Mouse (Mus musculus) right cerebral cortex, postnatal 25 days (tissue): ENCODE measurements around the gene Mrgprh.

Source experiments
- DNase-seq: peaks from one replicate; pipeline ENCODE4 v3.0.0; 2022

Mrgprh gene

DNA sequence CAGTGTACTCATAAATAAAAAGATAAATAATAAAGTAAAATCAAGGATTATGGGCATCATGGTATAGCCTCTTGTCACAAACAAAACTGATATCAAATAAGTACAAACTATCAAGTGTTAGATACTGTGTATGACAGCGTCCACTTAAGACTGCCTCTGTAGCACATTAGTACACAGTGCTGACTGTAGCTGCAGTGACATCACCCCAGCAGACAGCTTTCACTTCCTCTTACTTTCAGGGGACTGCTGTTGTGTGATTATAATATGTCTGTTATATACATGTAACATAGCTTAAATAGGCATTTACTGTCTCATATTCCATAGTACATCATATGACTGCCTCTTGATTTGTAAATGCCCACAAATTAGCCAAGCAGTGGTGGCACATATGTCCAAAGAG lies 45.2 kb downstream of the Mrgprh start:
- no peak for DNase-seq

DNA sequence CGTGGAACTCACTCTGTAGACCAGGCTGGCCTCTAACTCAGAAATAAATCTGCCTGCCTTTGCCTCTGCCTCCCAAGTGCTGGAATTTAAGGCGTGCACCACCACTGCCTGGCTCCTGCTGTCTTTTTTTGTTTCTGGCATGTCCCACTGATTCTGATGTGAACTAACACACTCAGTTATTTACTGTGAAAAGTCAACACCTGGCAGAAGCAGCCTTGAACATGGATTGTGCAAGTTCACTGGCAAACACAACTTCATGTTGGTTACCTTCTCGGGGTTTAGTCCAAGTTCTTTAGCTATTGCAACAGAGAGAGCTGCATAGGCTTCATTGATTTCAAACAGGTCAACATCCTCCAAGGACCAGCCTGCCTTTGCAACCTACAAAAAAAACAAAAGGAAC lies 49.2 kb downstream of the Mrgprh start:
- DNase-seq = no peak

DNA sequence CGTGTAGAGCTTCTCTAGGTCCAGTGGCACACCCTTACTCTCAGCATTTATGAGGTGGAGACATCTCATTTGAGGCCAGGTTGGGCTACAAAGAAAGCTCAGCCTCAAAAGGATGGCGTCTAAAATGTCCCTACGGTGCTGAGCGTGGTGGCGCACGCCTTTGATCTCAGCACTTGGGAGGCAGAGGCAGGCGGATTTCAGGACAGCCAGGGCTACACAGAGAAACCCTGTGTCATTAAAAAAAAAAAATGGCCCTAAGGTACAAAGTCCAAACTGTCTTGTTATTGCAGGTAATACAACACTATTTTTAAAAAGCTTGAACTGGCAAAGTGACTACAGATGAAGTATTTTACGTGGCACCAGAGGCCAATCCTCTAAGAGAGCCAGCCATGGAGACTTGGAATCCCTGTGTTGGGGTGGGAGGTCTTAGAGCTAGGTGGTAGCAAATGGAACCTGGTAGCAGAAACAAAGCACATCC lies 49.9 kb downstream of the Mrgprh start:
- no peak for DNase-seq
